Mouse (Mus musculus) kidney, adult 2 months (tissue): ENCODE results near the gene Smad1.

ENCODE experiments used
- CTCF ChIP-seq: fragments of 200-500 bp; conservative IDR thresholded peaks from 2 replicates; pipeline ENCODE4 v1.5.1; 2011; ENCODE audit warnings: low read depth, mild to moderate bottlenecking, control low read depth, low read length, moderate library complexity, mixed read lengths; ENCODE audit not compliant: insufficient read depth, insufficient read length
- POLR2A ChIP-seq: fragments of 200-500 bp; IDR thresholded peaks from one replicate; pipeline ENCODE4 v1.6.1; 2011; ENCODE audit warnings: low read depth, low read length, control low read depth

DNA sequence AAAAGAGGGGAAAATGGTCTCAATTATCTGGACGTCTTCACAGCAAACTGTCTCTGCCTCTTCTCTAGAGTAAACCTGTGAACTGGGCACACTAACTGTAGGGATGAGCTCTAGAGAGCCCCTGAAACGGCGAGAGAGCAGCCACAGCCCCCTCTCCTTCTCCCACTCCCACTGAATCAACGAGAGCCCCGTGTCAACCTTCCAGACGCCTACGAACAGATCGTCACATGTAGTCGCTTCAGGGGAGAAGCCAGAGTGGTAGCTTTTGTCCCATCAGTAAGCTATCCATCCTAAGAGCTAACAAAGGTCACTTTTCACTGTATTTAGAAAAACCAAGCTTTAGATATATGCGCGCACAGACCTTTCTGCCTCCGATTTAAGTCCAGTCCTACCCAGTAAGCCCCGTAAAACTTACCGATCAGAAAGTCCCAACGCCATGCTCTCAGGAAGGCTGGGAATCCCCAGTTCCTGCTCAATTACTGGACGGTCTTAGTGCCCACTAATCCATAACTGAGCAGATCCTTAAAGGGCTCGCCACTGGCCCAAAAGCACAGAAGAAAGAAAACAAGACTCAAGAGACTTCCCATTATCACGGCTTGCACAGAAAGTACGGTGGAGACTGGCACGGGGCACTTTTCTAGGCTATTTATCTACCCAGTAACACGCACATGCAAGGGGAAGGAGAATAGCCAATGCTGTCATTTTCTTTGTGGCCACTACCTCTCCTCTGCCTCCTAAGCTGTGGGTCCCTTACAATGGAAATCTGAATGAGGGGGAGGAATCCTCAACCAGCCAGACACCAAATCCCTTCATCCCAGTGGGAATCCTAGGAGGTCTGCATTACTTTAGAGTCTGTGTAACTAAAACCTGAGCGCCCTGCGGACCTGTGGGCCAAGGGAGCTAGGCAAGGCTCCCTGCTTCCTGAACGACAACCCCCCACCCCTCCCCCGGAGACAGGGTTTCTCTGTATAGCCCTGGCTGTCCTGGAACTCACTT is 14.7 kb downstream of the Smad1 start:
- TF ChIP-seq CTCF (no peak), POLR2A (no peak)
